Mouse (Mus musculus) frontal cortex, adult 2 months (tissue): ENCODE measurements around the gene Tbx4. TPM values are rescaled to one million over a fixed set of nuclear protein-coding genes. Genes with fewer than 3 reads are reported as not detected.

ENCODE experiments used
- DNase-seq, 2 experiments: peaks; one replicate each; pipeline ENCODE4 v3.0.0; 2022; ENCODE audit warnings: low spot score in 1 of 2; ENCODE audit errors: extremely low spot score in 1 of 2
- polyA plus RNA-seq: library from polyadenylated mRNA; depleted of rRNA; stranded (reverse); fragments of >200 nt; gene quantifications from 2 replicates; pipeline ENCODE4 v1.2.3, GENCODE M21; 2012

Gene Tbx4
- polyA plus RNA-seq, 1 experiment: 0.30 TPM

DNA sequence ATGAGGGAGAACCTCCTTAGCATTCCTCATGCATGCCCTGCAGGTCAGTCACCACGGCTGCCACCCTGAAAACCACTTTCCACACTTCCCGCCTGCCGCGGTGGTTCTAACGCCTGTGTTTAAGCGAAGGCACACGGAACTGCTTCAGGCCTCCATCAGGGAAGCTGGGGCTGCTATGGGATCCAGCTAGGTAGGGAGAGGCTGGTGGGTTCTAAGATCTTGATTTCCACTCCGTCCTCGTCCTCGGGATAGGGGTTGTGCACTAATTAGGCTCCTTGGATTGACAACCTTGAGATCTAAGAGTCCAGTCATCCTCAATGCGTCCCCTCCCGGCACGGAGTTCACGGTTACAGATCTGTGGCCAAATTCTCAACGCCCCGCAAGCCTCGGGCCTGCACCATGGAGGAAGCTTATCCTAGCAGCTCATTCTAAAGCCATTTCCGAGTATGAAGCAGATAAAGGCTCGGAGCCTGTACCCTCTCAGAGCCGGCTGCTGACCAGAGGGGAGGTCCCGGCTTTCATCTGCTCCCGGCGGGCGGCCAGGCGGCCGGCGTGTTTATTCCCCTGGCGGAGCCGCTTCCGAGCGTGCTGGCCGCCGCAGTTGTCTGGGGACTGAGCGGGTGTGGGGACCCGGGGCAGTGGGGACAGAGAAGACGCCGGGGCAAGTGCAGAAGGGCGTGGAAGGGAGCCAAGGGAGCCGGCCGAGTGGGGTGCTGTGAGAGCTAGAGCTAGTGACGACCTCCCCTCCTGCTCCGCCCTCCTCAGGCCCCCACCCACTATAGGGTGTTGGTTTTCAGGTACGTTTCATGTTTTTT lies 8.7 kb downstream of the Tbx4 start:
- DNase-seq: no peak

DNA sequence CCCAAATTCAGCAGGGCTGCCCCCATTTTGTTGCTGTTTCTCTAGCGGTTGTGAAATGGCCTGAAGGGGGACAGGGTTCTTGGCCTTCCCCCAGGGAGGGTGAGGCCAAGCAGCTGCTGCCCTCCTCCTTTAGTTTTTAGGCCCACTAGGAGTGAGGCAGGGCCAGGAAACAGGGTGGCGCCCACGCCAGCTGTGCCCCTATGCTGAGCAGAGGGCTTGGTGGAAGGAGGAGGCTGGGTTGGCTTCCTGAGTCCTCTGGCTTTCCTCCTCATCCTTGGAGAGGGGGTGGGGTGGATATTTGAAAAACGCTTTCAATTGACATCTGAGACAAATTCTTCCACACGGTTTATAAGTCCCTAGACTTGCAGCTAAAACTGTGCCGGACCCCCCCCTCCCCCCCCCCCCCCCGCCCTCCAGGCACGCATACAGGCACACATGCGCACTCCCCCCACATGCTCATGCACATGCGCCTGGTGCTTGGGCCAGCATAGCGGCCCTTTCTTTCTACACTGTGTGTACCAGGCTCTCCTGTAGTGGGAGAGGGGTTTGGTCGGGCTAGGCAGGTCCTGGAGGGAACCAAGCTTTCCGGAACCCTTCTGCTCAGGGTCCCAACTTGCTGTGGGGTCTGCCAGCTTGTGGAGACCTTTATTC lies 10.2 kb downstream of the Tbx4 start:
- DNase-seq: no peak

DNA sequence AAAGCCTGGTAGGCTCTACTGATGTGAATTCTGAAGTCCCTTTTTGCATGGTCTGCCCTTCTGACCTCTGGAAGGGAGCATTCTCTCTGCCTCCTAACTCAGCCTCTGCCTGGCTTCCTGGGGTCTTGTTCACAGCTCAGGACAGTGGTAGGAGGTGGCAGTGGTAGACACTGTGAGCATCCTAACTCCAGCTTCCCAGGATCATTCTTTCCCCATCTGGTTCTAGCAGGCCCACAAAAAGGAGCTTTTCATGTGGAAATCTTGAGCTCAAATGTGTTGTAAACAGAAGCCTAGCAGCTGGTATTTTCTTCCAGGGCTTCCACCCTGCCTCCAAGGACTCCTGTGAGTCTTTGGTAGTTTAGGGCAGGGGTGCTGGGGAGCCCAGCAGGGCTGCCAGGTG lies 14.1 kb downstream of the Tbx4 start:
- DNase-seq: no peak

DNA sequence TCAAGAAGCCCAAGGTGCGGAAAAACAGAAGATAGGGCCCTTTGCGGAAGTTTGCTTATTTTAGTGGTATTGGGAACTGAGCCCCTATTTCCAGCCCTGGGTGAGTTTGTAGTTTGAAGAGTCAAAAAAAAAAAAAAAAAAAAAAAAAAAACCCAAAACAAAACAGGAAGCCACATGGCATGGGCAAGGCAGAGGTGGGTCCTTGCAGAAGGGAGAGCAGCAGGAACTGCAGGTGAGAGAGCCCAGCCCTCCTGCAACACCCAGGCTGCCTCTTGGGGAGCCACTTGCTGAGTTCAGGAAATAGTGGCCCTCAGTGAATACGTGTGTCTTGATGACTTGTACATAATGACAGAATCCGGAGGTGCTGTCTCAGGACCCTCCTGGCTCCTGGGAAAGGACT lies 23.3 kb downstream of the Tbx4 start:
- DNase-seq: no peak

- no peak for DNase-seq
Observed at GRCm38 (mm10) chr11:85910133-85910532, 23.9 kb downstream of the Tbx4 start.

DNA sequence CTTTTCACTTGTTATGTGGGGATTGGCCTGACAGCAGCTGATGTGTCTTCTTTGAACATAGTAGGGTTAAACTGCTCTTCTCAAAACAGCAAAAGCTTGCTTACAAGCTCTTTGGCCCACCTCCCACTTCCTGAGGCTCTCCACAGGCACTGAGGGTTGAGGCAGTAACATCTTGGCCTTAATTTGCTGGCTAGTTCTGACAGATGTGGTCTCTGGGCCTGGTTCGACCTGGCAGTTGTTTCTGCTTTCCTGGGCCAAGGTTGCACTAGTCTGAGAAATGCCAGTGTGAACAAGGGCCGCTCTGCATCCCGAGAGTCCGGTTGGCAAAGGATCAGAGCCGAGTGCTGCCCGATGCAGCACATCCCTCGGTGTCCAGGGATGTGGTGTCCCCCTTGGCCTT lies 27.3 kb downstream of the Tbx4 start:
- no peak for DNase-seq

DNA sequence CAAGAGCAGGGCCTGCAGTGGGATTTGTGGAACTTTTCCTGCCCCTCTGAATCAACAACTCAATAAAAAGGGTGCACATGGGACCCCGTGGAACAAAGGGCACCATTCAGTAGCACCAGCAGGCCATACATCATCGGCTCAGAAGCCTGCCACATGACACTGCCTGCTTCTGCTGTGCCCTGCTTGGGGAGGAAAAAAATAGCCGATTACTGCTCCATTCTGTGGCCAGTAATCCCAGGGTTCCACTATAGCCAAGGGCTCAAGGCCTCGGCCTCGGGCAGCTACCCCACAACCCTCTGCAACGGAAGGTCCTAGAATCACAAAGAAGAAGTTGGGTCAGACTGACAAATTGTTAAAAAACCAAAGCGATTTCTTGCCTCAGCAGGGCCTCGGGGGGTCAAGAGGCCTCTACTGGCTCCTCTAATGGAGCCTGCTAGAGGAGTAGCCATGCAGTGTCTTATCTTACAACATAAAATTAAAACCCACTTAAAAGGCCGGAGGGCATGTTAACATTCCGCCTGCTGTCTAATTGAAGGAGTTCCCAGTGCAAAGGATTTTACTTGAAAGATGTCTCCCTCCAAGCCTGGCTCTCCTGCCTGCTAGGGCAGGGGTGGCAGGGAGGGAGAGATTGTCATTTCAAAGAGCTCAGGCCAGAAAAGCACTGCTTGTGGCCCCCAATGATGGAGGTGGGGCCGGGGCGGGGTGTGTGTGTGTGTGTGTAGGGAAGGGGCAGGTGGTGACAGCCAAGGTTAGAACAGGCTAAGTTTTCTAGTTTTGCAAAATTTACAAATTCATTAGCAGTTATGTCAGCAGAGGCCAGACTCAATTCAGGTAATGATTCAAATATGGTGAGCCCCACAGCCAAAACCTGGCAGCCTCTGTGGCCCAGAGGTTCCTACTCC lies 31.1 kb downstream of the Tbx4 start:
- DNase-seq: no peak

- DNase-seq: no peak
Observed at GRCm38 (mm10) chr11:85917993-85918325, 31.7 kb downstream of the Tbx4 start.

DNA sequence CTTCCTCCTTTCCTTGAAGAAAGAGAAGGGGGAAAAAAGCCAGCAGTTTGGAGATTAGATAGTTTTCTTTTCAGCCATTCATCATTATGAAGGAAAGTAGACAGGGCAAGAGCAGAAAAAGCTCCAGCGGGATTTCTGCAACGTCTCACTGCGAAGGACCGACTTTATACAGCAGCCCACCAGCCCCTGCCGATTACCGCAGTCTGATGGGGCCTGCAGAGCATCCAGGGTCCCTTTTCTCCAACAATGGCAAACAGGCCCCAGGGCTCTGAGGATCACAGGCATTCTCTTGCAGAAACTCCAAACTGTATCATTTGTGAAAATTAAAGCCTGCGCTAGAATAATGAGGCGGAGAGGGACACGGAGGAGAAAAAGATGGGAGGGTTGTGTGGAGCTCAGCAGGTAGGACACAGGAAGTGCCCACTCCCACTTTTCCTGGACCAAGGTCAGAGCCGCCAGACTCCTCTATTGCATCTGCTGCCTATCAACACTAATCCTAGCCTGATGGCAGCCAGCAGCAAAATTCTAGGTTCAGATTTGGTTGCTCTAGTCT lies 32.2 kb downstream of the Tbx4 start:
- DNase-seq: no peak

GRCm38 (mm10) chr11:85925294-85925743 lies 39.1 kb downstream of the Tbx4 start:
- DNase-seq: peak in 1 of 2 experiments; percentile 31

DNA sequence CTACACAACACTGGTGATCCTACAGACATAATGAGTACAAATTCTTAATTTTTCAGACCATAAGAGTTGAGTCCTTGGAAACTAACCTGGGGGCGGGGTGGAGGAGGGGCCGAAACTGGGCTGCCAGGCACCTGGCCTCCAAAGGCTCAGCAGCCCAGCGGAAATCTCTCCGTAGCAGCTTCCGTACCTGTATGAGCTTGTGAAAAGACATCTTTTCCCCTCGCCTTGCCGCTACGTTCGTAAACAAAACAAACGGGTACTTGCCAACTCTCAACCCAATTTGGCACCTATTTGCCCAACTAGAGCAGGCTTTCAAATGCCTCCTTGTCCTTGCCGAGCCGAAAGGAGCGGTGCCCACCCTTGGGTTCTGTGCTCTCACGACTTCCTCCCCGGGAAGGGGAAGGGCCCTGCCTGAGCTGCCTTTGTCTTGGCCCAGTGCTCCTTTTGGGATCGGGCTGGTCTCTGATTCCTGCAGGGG lies 40.1 kb downstream of the Tbx4 start:
- no peak for DNase-seq

DNA sequence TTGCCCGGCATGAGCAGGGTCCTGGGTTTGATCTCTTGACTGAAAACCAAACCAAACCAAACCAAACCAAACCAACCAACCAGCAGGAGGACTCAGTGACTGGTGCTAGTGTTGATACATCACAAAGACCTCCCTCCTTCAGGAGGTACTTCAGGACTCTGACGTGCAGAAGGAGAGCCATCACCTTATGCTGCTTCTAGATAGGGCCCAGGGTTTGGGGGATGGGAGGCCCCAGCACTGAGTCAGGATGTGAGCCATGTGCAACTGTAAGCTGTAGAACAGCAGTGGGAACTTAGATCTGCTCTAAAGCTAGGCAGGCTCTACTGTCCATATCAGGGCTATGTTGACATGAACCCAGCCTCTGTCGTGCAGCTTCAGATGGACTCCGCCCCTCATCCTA lies 41.9 kb downstream of the Tbx4 start:
- DNase-seq: no peak

DNA sequence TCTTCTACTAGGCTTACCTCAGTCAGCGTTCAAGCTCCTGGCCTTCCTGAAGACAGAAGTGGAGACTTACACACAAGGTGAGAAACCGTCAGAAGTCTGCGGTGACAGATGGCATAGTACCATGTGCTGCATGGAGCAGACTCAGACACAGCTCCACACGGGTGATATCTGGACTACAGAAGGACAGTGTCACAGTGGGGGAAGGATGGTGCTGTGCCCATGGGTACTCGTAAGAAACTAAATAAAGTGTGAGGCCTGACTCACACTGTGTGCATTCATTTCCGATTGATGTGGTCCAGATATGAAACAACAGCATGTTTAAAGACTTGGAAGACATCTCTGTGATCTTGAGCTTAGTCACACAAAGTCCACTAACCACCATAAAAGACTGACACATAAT lies 43.4 kb downstream of the Tbx4 start:
- DNase-seq: no peak

DNA sequence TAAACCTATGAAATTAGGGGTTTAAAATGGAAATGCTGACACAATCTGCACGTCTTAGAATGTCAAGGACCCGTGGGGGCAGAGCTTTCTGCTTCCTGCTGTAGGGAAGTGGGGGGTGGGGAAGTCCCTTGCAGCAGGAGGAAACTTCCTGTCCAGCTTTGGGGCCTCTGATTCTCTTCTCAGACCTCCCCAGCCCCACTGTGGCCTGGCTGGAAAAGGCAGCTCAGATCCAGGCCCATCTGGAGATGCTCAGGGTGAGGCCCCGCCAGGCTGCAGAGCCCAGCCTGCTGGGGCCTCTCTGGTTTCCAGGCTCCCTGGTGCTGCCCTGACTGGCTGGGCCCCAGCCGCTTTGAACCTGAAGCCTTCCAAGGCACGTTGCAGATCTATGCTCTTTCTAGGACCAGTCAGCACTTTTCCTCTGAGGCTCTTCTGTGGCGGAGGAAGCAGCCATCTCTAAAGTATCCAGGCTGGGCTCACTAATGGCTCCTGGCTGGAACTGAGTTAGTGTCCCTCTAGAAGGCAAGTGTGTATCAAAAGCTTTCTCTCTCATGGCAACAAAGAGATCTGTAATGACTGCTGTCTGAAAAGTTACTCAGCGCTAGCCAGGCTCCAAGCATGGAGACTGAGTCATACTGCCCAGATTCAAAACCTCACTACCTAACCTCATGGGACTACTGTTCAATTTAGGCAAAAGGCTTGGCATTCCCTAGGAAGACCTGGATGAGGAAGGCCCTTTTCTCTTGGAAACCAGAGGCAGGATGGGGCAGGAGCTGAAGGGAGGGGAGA lies 55.8 kb downstream of the Tbx4 start:
- no peak for DNase-seq

DNA sequence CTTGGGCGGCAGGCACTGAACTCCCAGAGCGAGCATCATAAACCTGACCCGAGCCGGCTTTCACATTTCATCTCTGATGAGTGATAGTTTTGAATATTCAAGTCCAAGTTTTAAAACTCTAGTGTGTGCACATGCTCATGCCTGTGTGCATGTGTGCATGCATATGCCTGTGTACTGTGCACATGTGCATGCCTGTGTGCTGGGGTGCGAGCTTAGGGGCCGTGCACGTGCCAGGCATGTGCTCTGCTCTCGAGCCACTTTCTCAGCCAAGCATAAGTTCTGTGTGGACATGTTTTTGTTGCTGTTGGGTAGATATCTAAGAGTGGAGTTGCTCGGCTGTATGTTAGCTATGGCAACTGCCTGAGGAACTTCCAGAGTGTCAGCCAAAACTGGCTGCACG lies 62.5 kb downstream of the Tbx4 start:
- DNase-seq: no peak

GRCm38 (mm10) chr11:85949749-85950148 lies 63.5 kb downstream of the Tbx4 start:
- no peak for DNase-seq

DNA sequence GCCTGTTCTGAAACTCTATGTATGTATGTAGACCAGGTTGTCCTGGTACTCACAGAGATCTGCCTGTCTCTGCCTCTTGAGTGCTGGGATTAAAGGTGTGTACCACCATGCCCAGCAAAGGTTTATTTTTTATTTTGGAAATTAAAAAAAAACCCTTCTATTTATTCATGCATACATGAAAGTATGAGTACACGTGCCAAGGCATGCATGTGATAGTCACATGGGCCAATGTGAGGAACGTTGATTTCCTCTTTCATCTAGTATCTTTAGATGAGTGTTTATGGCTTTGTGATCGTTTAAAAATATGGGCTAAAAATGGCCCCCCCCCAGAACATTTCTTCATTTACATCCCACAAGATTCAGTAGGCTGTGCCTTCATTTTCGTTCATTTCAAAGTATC lies 66.3 kb downstream of the Tbx4 start:
- no peak for DNase-seq

GRCm38 (mm10) chr11:85955611-85956010 lies 69.4 kb downstream of the Tbx4 start:
- DNase-seq: no peak

DNA sequence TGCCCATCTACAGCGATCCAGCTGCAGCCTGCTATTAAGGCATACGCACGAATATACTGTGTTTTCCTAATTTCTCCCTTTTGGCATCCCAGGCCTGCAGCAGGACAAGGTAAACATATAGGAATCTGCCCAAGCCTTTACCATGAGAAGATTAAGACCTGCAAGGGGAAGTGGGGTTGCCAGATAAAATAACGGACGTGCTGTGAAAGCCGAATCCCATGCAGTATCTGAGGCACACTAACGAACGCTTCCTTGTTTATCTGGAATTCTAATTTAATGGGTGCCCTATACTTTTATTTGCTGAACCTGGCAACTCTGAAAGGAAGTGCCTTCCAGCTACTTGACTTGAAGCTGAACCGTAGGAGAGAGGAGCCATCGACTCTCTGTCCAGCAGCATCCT lies 70.2 kb downstream of the Tbx4 start:
- no peak for DNase-seq
